ENCODE assay signal across 13 mouse cellular contexts in the genomic region with DNA sequence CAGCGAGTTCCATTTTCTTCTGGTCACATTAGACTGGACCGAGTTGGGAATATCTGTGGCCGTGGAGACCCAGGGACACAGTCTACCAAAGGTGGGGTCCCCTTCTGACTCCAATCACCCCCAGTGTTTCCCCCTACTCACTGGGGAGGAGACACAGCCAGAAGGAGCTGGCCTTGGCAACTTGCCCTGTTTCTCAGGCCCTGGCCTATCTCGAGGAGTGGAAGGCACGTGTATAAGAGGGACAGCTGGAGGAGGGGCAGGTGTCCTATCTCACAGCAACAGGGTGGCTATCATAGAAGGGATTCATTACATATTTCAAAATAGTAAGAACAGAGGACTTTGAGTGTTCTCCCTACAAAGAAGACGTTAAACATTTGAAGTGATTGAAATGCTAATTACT. TPM values are rescaled to one million over a fixed set of nuclear protein-coding genes. Genes with fewer than 3 reads are reported as not detected.
"Had no signal": no experiment of that assay in that cellular context is flagged by ENCODE, and none has a peak within 500 bp of the region (broad histone marks: within the 10 kb centered on the region; RNA-seq: fewer than 3 reads in every experiment).

No protein-coding gene starts in this region.

- ATAC-seq: intestine, embryonic 16.5 days; liver, embryonic 12.5 days; midbrain, embryonic 13.5 days had no signal

- H3K4me2 ChIP-seq: kidney, embryonic 15.5 days; limb, embryonic 15.5 days; liver, embryonic 12.5 days; midbrain, embryonic 13.5 days; neural tube, embryonic 12.5 days had no signal

- H3K27me3 ChIP-seq: kidney, embryonic 15.5 days; limb, embryonic 15.5 days; liver, embryonic 12.5 days; neural tube, embryonic 12.5 days had no signal

- H3K4me1 ChIP-seq: kidney, embryonic 15.5 days; limb, embryonic 15.5 days; liver, embryonic 12.5 days; midbrain, embryonic 13.5 days; neural tube, embryonic 12.5 days had no signal

- H3K9me3 ChIP-seq: kidney, embryonic 15.5 days; limb, embryonic 15.5 days; neural tube, embryonic 12.5 days had no signal

- H3K4me3 ChIP-seq: kidney, embryonic 15.5 days; limb, embryonic 15.5 days; liver, embryonic 12.5 days; midbrain, embryonic 13.5 days; neural tube, embryonic 12.5 days had no signal

- H3K27ac ChIP-seq: kidney, embryonic 15.5 days; limb, embryonic 15.5 days; liver, embryonic 12.5 days; midbrain, embryonic 13.5 days; neural tube, embryonic 12.5 days; stomach, postnatal 0 days had no signal

- H3K9ac ChIP-seq: kidney, embryonic 15.5 days; limb, embryonic 15.5 days; liver, embryonic 12.5 days; midbrain, embryonic 13.5 days; neural tube, embryonic 12.5 days had no signal

- H3K36me3 ChIP-seq: kidney, embryonic 15.5 days; limb, embryonic 15.5 days; liver, embryonic 12.5 days; midbrain, embryonic 13.5 days; neural tube, embryonic 12.5 days had no signal

- DNase-seq: kidney, adult 2 months; kidney, postnatal 36 days; layer of hippocampus, adult 9-11 months; layer of hippocampus, postnatal 36 days; thymus, adult 2 months; thymus, postnatal 25 days had no signal

RNA-seq across cellular contexts. Expression of a gene that starts 49.2 kb away (rescaled TPM):
- polyA plus RNA-seq: stomach, postnatal 0 days; thymus, adult 2 months had no signal
